Mouse (Mus musculus): ENCODE measurements at regions not wholly inside any gene's neighbourhood (a gene's known extent, or its start where the extent isn't known, plus 50 kb on each side); places are given as distances from the start of the nearest gene placed in this dataset.

DNA sequence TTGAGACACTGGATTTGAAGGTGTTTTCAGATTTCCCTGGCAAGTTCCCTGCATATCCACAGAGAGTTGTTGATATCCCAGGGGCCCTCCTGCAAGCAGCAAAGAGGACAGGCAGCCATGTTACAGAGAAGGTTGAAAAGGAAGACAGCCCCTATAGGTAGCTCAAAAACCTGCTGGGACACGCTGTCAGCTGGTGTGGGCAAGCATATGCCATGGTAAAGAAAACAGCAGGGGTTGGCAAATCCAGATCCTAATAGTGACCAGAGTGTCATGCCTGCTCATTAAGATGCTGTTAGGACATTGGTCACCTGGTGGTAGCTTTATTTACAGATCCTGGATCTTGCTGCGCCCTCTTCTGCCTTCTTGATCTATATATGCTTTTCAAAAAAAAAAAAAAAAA lies 397.6 kb downstream of the Tns1 start:
- no peaks in the 10 kb centered on the region for H3K27me3 ChIP-seq (replicated peaks; ENCODE audit: control insufficient read depth, insufficient read depth, low read length)
- no peak overlapping the region for H3K27ac ChIP-seq (ENCODE audit: low read depth, low read length)
- no peaks in the 10 kb centered on the region for H3K9me3 ChIP-seq (replicated peaks; ENCODE audit: control insufficient read depth, low read length)
- no peaks in the 10 kb centered on the region for H3K4me1 ChIP-seq (ENCODE audit: control insufficient read depth, insufficient read depth, low read length)
- no peak for DNase-seq (ENCODE audit: low spot score)
- no peak overlapping the region for H3K4me2 ChIP-seq (ENCODE audit: low read length)
- WGBS = 98% methylated on average over 2 of the region's 2 CpGs
- ATAC-seq = no peak
- no peak overlapping the region for H3K9ac ChIP-seq (ENCODE audit: low read length)
- no peaks in the 10 kb centered on the region for H3K36me3 ChIP-seq (ENCODE audit: control insufficient read depth, insufficient read depth, low read length)
- no peak overlapping the region for H3K4me3 ChIP-seq (ENCODE audit: low read depth, low read length)

DNA sequence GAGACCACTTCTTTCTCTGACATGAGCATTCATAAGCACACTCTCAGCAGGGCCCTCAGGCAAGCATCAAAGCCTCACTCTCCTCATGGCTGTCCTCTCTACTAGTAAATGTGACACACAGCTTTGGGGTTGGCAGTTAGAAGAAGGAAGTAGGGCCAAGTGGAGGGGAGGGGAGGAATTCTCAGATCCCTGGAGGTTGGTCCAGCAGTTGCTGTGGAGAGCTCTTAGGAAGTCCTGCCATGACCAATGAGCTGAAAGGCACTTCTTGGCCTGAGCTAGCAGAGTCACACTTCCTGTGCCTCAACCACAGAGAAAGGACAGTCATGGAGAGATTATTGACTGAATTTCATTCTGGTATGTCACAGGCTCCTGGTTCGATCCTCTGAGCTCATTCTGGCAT lies 398.8 kb downstream of the Tns1 start:
- no peaks in the 10 kb centered on the region for H3K9me3 ChIP-seq (replicated peaks; ENCODE audit: control insufficient read depth, low read length)
- no peak overlapping the region for H3K4me3 ChIP-seq (ENCODE audit: low read depth, low read length)
- no peaks in the 10 kb centered on the region for H3K4me1 ChIP-seq (ENCODE audit: control insufficient read depth, insufficient read depth, low read length)
- 81% methylated on average over 1 of the region's 1 CpGs for WGBS
- H3K4me2 ChIP-seq (ENCODE audit: low read length) = no peak overlapping the region
- no peaks in the 10 kb centered on the region for H3K27me3 ChIP-seq (replicated peaks; ENCODE audit: control insufficient read depth, insufficient read depth, low read length)
- no peaks in the 10 kb centered on the region for H3K36me3 ChIP-seq (ENCODE audit: control insufficient read depth, insufficient read depth, low read length)
- DNase-seq (ENCODE audit: low spot score) (no peak), ATAC-seq (no peak)
- H3K9ac ChIP-seq (ENCODE audit: low read length) = no peak overlapping the region
- H3K27ac ChIP-seq (ENCODE audit: low read depth, low read length) = no peak overlapping the region

DNA sequence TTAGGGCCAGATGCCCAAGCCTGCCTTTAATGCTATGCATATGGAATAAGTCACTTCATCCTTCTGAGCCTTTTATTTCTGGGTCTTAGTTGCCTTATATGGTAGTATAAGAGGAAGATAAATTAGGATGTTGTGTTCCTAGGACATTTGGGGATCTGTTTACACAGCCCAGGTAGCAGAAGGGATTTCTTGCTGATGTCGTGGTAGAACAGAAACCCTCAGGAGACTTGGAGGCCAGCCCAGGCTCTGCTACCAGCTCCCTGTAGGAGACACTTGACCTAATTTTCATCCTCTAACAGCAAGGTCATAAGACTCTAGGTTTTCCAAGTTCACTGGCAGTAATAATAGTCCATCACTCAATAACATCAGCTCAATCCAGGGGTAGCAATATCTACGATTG lies 399.7 kb downstream of the Tns1 start:
- no peak overlapping the region for H3K27ac ChIP-seq (ENCODE audit: low read depth, low read length)
- DNase-seq (ENCODE audit: low spot score) = no peak
- no peak overlapping the region for H3K9ac ChIP-seq (ENCODE audit: low read length)
- no peaks in the 10 kb centered on the region for H3K4me1 ChIP-seq (ENCODE audit: control insufficient read depth, insufficient read depth, low read length)
- H3K27me3 ChIP-seq (replicated peaks; ENCODE audit: control insufficient read depth, insufficient read depth, low read length) = no peaks in the 10 kb centered on the region
- H3K36me3 ChIP-seq (ENCODE audit: control insufficient read depth, insufficient read depth, low read length) = no peaks in the 10 kb centered on the region
- no peak overlapping the region for H3K4me2 ChIP-seq (ENCODE audit: low read length)
- no peaks in the 10 kb centered on the region for H3K9me3 ChIP-seq (replicated peaks; ENCODE audit: control insufficient read depth, low read length)
- no peak for ATAC-seq
- 90% methylated on average over 2 of the region's 2 CpGs for WGBS
- H3K4me3 ChIP-seq (ENCODE audit: low read depth, low read length) = no peak overlapping the region

DNA sequence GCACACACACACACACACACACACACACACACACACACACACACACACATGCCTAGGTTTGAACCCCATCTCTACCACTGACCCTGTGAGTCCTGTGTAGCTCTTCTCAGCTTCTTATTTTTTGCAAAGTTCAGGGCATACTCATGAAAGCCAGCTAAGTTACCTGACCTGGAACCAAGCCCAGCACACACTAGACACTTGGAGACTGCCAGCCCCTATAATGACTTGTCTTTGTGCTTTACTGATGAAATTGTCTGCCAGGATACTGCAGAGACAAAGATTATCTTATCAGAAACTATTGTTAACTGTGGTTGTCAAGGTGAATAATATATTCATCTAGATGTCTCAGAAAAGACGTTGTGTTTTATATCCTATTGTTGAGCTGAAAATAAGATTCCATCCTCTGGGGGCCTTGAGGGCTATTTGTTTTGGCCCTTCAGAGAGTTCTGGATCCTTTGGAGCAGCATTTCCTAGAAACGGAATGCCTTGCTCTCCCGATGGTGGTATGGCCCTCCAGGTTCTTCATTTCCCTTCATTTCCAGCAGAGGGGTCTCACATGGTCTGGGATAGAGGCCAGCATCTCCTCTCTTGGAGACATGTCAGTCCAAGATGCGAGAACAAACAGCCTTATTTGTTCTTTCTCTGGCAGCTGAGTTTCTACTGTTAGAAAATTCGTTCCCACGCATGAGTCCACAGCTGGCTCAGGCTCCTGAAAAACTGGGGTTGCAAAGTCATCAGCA lies 402.6 kb downstream of the Tns1 start:
- H3K27me3 ChIP-seq (replicated peaks; ENCODE audit: control insufficient read depth, insufficient read depth, low read length) = no peaks in the 10 kb centered on the region
- H3K4me3 ChIP-seq (ENCODE audit: low read depth, low read length) = no peak overlapping the region
- no peak overlapping the region for H3K27ac ChIP-seq (ENCODE audit: low read depth, low read length)
- H3K9ac ChIP-seq (ENCODE audit: low read length) = no peak overlapping the region
- H3K4me2 ChIP-seq (ENCODE audit: low read length) = no peak overlapping the region
- DNase-seq (ENCODE audit: low spot score) (no peak), ATAC-seq (no peak)
- H3K4me1 ChIP-seq (ENCODE audit: control insufficient read depth, insufficient read depth, low read length) = no peaks in the 10 kb centered on the region
- WGBS = 83% methylated on average over 6 of the region's 6 CpGs
- H3K36me3 ChIP-seq (ENCODE audit: control insufficient read depth, insufficient read depth, low read length) = no peaks in the 10 kb centered on the region
- no peaks in the 10 kb centered on the region for H3K9me3 ChIP-seq (replicated peaks; ENCODE audit: control insufficient read depth, low read length)

DNA sequence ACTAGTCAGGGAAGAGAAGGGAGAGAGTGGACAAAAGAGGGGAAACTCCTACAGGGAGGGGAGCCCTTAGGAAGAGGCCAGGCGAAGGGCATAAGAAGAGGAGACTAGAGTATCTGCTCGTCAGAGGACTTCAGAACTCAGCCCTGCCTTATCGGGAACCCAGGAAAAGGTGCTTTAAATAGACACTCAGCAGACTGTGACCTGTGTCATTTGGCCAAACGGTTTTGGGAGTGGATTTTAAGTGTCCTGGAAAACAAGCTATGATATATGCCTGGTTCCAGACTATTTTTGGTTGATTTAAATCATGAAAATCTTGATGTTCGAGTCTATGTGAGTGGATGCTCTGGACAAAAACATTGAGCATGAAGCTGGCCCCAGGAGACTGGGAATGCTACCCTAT lies 405.8 kb downstream of the Tns1 start:
- DNase-seq (ENCODE audit: low spot score) = no peak
- no peaks in the 10 kb centered on the region for H3K9me3 ChIP-seq (replicated peaks; ENCODE audit: control insufficient read depth, low read length)
- WGBS = 81% methylated on average over 5 of the region's 5 CpGs
- no peak overlapping the region for H3K9ac ChIP-seq (ENCODE audit: low read length)
- H3K36me3 ChIP-seq (ENCODE audit: control insufficient read depth, insufficient read depth, low read length) = no peaks in the 10 kb centered on the region
- H3K4me3 ChIP-seq (ENCODE audit: low read depth, low read length) = no peak overlapping the region
- H3K27ac ChIP-seq (ENCODE audit: low read depth, low read length) = no peak overlapping the region
- no peaks in the 10 kb centered on the region for H3K27me3 ChIP-seq (replicated peaks; ENCODE audit: control insufficient read depth, insufficient read depth, low read length)
- H3K4me1 ChIP-seq (ENCODE audit: control insufficient read depth, insufficient read depth, low read length) = no peaks in the 10 kb centered on the region
- ATAC-seq = no peak
- H3K4me2 ChIP-seq (ENCODE audit: low read length) = no peak overlapping the region

DNA sequence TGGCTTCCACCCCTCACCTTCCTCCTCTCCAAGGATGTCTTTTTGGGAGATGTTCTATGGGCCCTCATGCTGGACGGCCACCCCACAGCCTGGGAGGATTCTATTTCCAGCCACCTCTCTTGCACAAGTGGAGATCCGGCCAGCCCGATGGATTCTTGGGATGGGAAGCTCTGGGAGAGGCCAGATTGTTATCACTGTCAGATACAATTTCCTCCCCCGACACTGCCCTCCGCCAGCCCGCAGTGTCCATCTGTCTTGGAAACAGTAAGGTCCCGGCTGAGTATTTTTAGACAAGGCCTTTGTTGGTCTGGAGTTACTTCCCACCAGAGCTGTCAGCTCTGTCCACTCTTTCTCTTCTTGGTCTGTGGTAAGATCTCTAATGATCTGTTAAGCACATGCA lies 406.8 kb downstream of the Tns1 start:
- ATAC-seq (no peak), DNase-seq (ENCODE audit: low spot score) (no peak)
- no peak overlapping the region for H3K4me3 ChIP-seq (ENCODE audit: low read depth, low read length)
- H3K27ac ChIP-seq (ENCODE audit: low read depth, low read length) = no peak overlapping the region
- no peaks in the 10 kb centered on the region for H3K36me3 ChIP-seq (ENCODE audit: control insufficient read depth, insufficient read depth, low read length)
- H3K4me1 ChIP-seq (ENCODE audit: control insufficient read depth, insufficient read depth, low read length) = no peaks in the 10 kb centered on the region
- H3K4me2 ChIP-seq (ENCODE audit: low read length) = no peak overlapping the region
- 95% methylated on average over 7 of the region's 7 CpGs for WGBS
- H3K9ac ChIP-seq (ENCODE audit: low read length) = no peak overlapping the region
- H3K27me3 ChIP-seq (replicated peaks; ENCODE audit: control insufficient read depth, insufficient read depth, low read length) = no peaks in the 10 kb centered on the region
- H3K9me3 ChIP-seq (replicated peaks; ENCODE audit: control insufficient read depth, low read length) = no peaks in the 10 kb centered on the region

DNA sequence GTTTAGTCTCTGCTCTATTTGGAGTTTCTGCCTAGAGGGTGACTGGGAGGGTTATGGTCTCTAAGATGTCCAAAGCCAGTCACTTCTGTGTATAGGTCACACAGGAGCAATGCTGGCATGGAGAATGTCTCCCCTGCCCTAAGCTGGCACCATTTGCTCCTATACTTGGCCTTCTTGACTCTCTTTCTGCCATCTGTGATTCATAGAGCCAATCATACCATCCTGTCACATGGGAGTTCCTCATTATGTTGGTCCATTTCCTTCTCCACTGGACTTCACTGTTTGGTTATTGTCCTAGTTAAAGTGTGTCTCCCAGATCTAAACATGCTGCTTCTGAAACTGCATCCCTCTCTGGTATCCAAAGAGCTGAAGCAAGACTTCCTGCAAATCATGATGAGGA lies 407.3 kb downstream of the Tns1 start:
- Histone ChIP-seq H3K4me1 (ENCODE audit: control insufficient read depth, insufficient read depth, low read length) (no peaks in the 10 kb centered on the region), H3K9ac (ENCODE audit: low read length) (no peak overlapping the region), H3K27ac (ENCODE audit: low read depth, low read length) (no peak overlapping the region), H3K36me3 (ENCODE audit: control insufficient read depth, insufficient read depth, low read length) (no peaks in the 10 kb centered on the region), H3K27me3 (replicated peaks; ENCODE audit: control insufficient read depth, insufficient read depth, low read length) (no peaks in the 10 kb centered on the region), H3K9me3 (replicated peaks; ENCODE audit: control insufficient read depth, low read length) (no peaks in the 10 kb centered on the region), H3K4me3 (ENCODE audit: low read depth, low read length) (no peak overlapping the region), H3K4me2 (ENCODE audit: low read length) (no peak overlapping the region)
- DNase-seq (ENCODE audit: low spot score) (no peak), ATAC-seq (no peak)

DNA sequence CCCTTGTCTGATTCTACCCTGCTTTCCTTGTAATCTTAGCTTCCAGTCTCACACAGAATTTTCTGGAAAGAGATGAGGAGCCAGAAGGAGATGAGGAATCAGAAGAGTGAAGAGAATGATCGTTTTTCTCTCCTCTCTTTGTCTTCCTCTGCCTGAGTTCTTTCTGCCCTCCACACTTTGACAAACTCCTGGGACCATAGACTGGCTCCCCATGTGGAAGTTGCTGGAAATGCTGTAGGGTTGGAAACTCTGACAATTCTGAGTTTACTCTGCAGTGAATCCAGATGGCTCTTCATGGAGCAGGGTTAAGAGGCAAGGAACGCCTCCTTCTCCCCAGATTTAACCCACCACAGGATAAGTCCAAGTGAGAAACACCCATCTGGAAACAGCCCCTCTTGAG lies 408.7 kb downstream of the Tns1 start:
- WGBS = 82% methylated on average over 2 of the region's 2 CpGs
- DNase-seq (ENCODE audit: low spot score) = no peak
- no peaks in the 10 kb centered on the region for H3K36me3 ChIP-seq (ENCODE audit: control insufficient read depth, insufficient read depth, low read length)
- no peak overlapping the region for H3K9ac ChIP-seq (ENCODE audit: low read length)
- no peak for ATAC-seq
- H3K27me3 ChIP-seq (replicated peaks; ENCODE audit: control insufficient read depth, insufficient read depth, low read length) = no peaks in the 10 kb centered on the region
- no peaks in the 10 kb centered on the region for H3K9me3 ChIP-seq (replicated peaks; ENCODE audit: control insufficient read depth, low read length)
- H3K27ac ChIP-seq (ENCODE audit: low read depth, low read length) = no peak overlapping the region
- no peak overlapping the region for H3K4me2 ChIP-seq (ENCODE audit: low read length)
- no peaks in the 10 kb centered on the region for H3K4me1 ChIP-seq (ENCODE audit: control insufficient read depth, insufficient read depth, low read length)
- no peak overlapping the region for H3K4me3 ChIP-seq (ENCODE audit: low read depth, low read length)

DNA sequence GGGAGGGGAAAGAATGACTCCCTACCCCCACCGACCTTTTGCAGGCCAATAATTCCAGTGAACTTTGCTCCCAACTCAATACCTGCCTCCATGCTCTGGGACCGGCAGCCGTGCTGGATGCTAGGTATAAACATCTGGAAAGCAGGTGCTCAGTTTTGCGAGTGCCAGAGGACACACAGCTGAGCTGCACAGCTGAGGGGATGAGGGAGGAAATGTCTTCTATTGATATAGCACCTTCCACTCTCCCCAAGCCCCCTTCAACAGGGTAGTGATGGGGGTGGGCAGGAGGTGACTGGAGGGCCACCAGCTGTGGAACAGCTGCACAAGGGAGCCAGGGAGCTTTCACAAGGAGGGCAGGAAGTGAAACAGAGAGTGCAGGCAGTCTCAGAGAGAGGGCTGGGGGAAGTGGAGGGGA lies 421.8 kb downstream of the Tns1 start:
- Histone ChIP-seq H3K36me3 (ENCODE audit: control insufficient read depth, insufficient read depth, low read length) (no peaks in the 10 kb centered on the region), H3K9me3 (replicated peaks; ENCODE audit: control insufficient read depth, low read length) (no peaks in the 10 kb centered on the region), H3K4me3 (ENCODE audit: low read depth, low read length) (no peak overlapping the region), H3K27ac (ENCODE audit: low read depth, low read length) (no peak overlapping the region), H3K4me1 (ENCODE audit: control insufficient read depth, insufficient read depth, low read length) (no peaks in the 10 kb centered on the region), H3K9ac (ENCODE audit: low read length) (no peak overlapping the region), H3K27me3 (replicated peaks; ENCODE audit: control insufficient read depth, insufficient read depth, low read length) (no peaks in the 10 kb centered on the region), H3K4me2 (ENCODE audit: low read length) (no peak overlapping the region)
- DNase-seq (ENCODE audit: low spot score) = no peak
- ATAC-seq = no peak
- 74% methylated on average over 4 of the region's 4 CpGs for WGBS

Data from forebrain, embryonic 14.5 days (tissue).